Mouse (Mus musculus) ovary, adult 10 weeks (tissue): Measurements from ENCODE around the gene Serpinf1. TPM values are rescaled to one million over a fixed set of nuclear protein-coding genes. Genes with fewer than 3 reads are reported as not detected.

Experiments
- polyA plus RNA-seq: library from polyadenylated mRNA; stranded (reverse); fragments of 350-450 nt; fragmentation: Illumina TruSeq; extraction: RNeasy Lipid Tissue Mini Kit (QIAGEN cat#74804); gene quantifications from one replicate; pipeline ENCODE4 v1.2.3, GENCODE M21; 2014

Serpinf1 gene
- polyA plus RNA-seq = 25.7 TPM

GRCm38 (mm10) chr11:75422013-75422792, at the start of gene Serpinf1:
Serpinf1 (minus strand) TSS chr11:75422701.

GRCm38 (mm10) chr11:75460844-75461742, 38.6 kb upstream of the Serpinf1 start, which contains the start of gene Tlcd2:
Tlcd2 (plus strand) TSS chr11:75461715.

GRCm38 (mm10) chr11:75453991-75454930, 31.8 kb upstream of the Serpinf1 start, which contains the start of gene Wdr81:
Wdr81 (minus strand) TSS chr11:75454717.

GRCm38 (mm10) chr11:75439363-75439762, 16.9 kb upstream of the Serpinf1 start, which contains the start of gene Serpinf2:
Serpinf2 (minus strand) TSS chr11:75439591.

Other genes with a start within 250 kb of the Serpinf1 start
- gene Ovca2, start 243.9 kb downstream of the Serpinf1 start, polyA plus RNA-seq = 28.0 TPM
- 1.2 TPM for gene Dph1, start 231.5 kb downstream of the Serpinf1 start, polyA plus RNA-seq
- 5.1 TPM for gene Rtn4rl1, start 228.9 kb downstream of the Serpinf1 start, polyA plus RNA-seq
- 66.2 TPM for gene Rpa1, start 74.4 kb downstream of the Serpinf1 start, polyA plus RNA-seq
- 5.6 TPM for gene Smyd4, start 74.3 kb downstream of the Serpinf1 start, polyA plus RNA-seq
- not detected for gene Serpinf2, start 16.9 kb upstream of the Serpinf1 start, polyA plus RNA-seq
- gene Wdr81, start 32.0 kb upstream of the Serpinf1 start, polyA plus RNA-seq = not detected
- 26.7 TPM for gene Tlcd2, start 39.0 kb upstream of the Serpinf1 start, polyA plus RNA-seq
- gene Prpf8, start 64.1 kb upstream of the Serpinf1 start, polyA plus RNA-seq = 62.0 TPM
- gene Rilp, start 87.4 kb upstream of the Serpinf1 start, polyA plus RNA-seq = not detected
- not detected for gene Scarf1, start 90.8 kb upstream of the Serpinf1 start, polyA plus RNA-seq
- gene Slc43a2, start 109.0 kb upstream of the Serpinf1 start, polyA plus RNA-seq = 3.3 TPM
- 193 TPM for gene Pitpna, start 165.4 kb upstream of the Serpinf1 start, polyA plus RNA-seq
- 43.8 TPM for gene Inpp5k, start 208.3 kb upstream of the Serpinf1 start, polyA plus RNA-seq
- 7.8 TPM for gene Myo1c, start 227.8 kb upstream of the Serpinf1 start, polyA plus RNA-seq